Mouse (Mus musculus): ENCODE data around the gene Dcaf6. TPM values are rescaled to one million over a fixed set of nuclear protein-coding genes. Genes with fewer than 3 reads are reported as not detected.
A peak's percentile ranks its signal among the peaks of the same experiment; 100 is the strongest.

Dcaf6 gene
- total and polyA plus RNA-seq, 3 experiments: 8.2 to 17.1 TPM; not detected in 1

DNA sequence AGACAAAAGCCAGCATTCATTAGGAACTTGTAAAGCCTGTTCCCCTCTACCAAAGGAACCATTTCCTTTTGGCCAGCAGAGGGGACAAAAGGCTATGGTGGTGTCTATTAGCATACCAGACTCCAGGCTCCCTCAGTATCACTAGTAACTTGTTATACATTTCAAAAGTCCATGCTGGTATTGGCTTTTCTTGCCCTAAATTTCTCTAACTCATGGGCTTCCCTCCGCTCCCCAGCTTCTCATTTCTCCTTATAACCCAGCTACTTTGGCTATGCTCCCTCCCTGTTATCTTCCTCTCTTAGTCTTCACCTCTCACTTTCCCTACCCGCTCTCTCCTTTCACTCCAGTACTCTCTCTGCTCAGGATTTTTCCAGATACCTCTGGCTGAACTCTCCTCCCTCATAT lies 63.9 kb downstream of the Dcaf6 start:
- Histone ChIP-seq H3K27ac (ENCODE audit: control insufficient read depth, low read depth, low read length) (peak overlapping the region; percentile 99), H3K27me3 (ENCODE audit: control insufficient read depth in 1 of 2, insufficient read depth in 2 of 2, low read length in 2 of 2) (no peaks in the 10 kb centered on the region), H3K4me3 (ENCODE audit: control insufficient read depth in 1 of 2, insufficient read depth in 1 of 2, low read depth in 2 of 2, low read length in 2 of 2) (peak overlapping the region in 1 of 2 experiments; percentile 44; a peak in 2 of 4 replicates), H3K9me3 (replicated peaks; ENCODE audit: insufficient read depth, low read length) (no peaks in the 10 kb centered on the region), H3K36me3 (ENCODE audit: control insufficient read depth in 1 of 2, insufficient read depth in 2 of 2, low read length in 2 of 2) (peaks cover 0 to 37% of the 10 kb centered on the region in 2 experiments; a peak in 2 of 4 replicates), H3K79me2 (ENCODE audit: control insufficient read depth, insufficient read depth, low read length, poor library complexity) (no peaks in the 10 kb centered on the region), H3K9ac (ENCODE audit: control insufficient read depth, low read depth, low read length, poor library complexity, severe bottlenecking) (peak overlapping the region; percentile 61), H3K4me1 (ENCODE audit: control insufficient read depth in 1 of 2, insufficient read depth in 2 of 2, low read length in 2 of 2) (peaks cover 21 to 24% of the 10 kb centered on the region in 2 experiments)
- peak; percentile 76 for DNase-seq (ENCODE audit: low read depth, low spot score)
- TF ChIP-seq ELF1 (IDR thresholded peaks at IDR 0.05; ENCODE audit: low read depth, low read length) (no peak), TBP (IDR thresholded peaks at IDR 0.05; ENCODE audit: low read depth, low read length) (peak; percentile 28; the same call in 1 of the 2 replicates), TCF12 (IDR thresholded peaks at IDR 0.05; ENCODE audit: low read depth, low read length) (peak; percentile 57; the same call in 1 of the 2 replicates), EP300 (IDR thresholded peaks at IDR 0.05; ENCODE audit: low read depth in 1 of 2, low read length in 2 of 2) (peak in 1 of 2 experiments; percentile 50; a peak in 3 of 4 replicates), RCOR1 (IDR thresholded peaks at IDR 0.05; ENCODE audit: low read depth, low read length) (peak; percentile 38; the same call in 1 of the 2 replicates), ZC3H11A (IDR thresholded peaks at IDR 0.05; ENCODE audit: low read depth, low read length) (no peak), GATA1 (IDR thresholded peaks at IDR 0.05; ENCODE audit: low read depth, low read length) (peak; percentile 78), ETS1 (IDR thresholded peaks at IDR 0.05; ENCODE audit: low read depth, low read length) (peak; percentile 38; the same call in 1 of the 2 replicates)

DNA sequence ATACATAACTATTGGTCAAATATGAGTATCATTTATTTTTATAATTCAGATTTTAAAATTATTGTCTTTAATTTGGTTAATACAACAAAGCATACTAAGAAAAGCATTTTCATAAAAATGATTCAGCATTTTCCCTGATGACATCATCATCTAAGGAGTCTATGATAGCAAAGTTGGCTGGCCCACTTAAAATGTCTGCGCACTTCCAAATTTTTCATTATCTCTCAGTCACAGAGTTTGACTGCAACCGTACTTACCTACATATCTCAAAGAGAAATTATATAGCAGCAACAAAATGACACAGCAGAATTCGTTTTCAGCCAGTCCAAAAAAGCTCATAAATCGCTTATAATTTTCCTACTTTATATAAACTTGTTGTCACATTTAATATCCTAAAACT lies 64.3 kb downstream of the Dcaf6 start:
- TF ChIP-seq BHLHE40 (IDR thresholded peaks at IDR 0.05; ENCODE audit: borderline replicate concordance, low read depth, low read length) (peak; percentile 39; the same call in 1 of the 2 replicates), TBP (IDR thresholded peaks at IDR 0.05; ENCODE audit: low read depth, low read length) (peak; percentile 48; the same call in 1 of the 2 replicates), TAL1 (IDR thresholded peaks at IDR 0.05; ENCODE audit: low read length) (peak; percentile 88), ZMIZ1 (IDR thresholded peaks at IDR 0.05; ENCODE audit: low read depth, low read length) (0 out of 2 replicates have a peak, but pooled peaks have one; percentile 13), POLR2A (IDR thresholded peaks at IDR 0.05; ENCODE audit: control insufficient read depth in 1 of 2, insufficient read depth in 1 of 2, low read depth in 1 of 2, low read length in 2 of 2, poor library complexity in 1 of 2) (peak in 1 of 2 experiments; percentile 17; a peak in 1 of 4 replicates), EP300 (IDR thresholded peaks at IDR 0.05; ENCODE audit: low read depth in 1 of 2, low read length in 2 of 2) (peak; percentile 98), RAD21 (IDR thresholded peaks at IDR 0.05; ENCODE audit: low read depth, low read length) (no peak), MAZ (IDR thresholded peaks at IDR 0.05; ENCODE audit: low read depth, low read length) (0 out of 2 replicates have a peak, but pooled peaks have one; percentile 22), ELF1 (IDR thresholded peaks at IDR 0.05; ENCODE audit: low read depth, low read length) (no peak), MYB (IDR thresholded peaks at IDR 0.05; ENCODE audit: low read depth, low read length) (peak; percentile 80), RCOR1 (IDR thresholded peaks at IDR 0.05; ENCODE audit: low read depth, low read length) (peak; percentile 63; the same call in 1 of the 2 replicates), JUND (IDR thresholded peaks at IDR 0.05; ENCODE audit: low read depth, low read length) (peak; percentile 86; the same call in 1 of the 2 replicates), SIN3A (IDR thresholded peaks at IDR 0.05; ENCODE audit: low read length) (peak; percentile 89), NELFE (IDR thresholded peaks at IDR 0.05; ENCODE audit: low read depth, low read length) (no peak), TCF12 (IDR thresholded peaks at IDR 0.05; ENCODE audit: low read depth, low read length) (peak; percentile 96), MYC (IDR thresholded peaks at IDR 0.05; ENCODE audit: low read depth, low read length) (0 out of 2 replicates have a peak, but pooled peaks have one; percentile 63), ZNF384 (IDR thresholded peaks at IDR 0.05; ENCODE audit: low read depth, low read length) (no peak), HCFC1 (IDR thresholded peaks at IDR 0.05; ENCODE audit: low read depth, low read length) (peak; percentile 59), KAT2A (conservative IDR thresholded peaks at IDR 0.05; ENCODE audit: low read depth, low read length) (0 out of 2 replicates have a peak, but pooled peaks have one; percentile 31), ZC3H11A (IDR thresholded peaks at IDR 0.05; ENCODE audit: low read depth, low read length) (no peak; the same call in 1 of the 2 replicates), ETS1 (IDR thresholded peaks at IDR 0.05; ENCODE audit: low read depth, low read length) (peak; percentile 100), NRF1 (IDR thresholded peaks at IDR 0.05; ENCODE audit: insufficient read depth, low read depth, low read length, poor library complexity, severe bottlenecking) (no peak), USF1 (IDR thresholded peaks at IDR 0.05; ENCODE audit: low read depth, low read length) (no peak), GABPA (IDR thresholded peaks at IDR 0.05; ENCODE audit: low read depth, low read length) (peak; percentile 97), GATA1 (IDR thresholded peaks at IDR 0.05; ENCODE audit: low read depth, low read length) (peak; percentile 95), USF2 (IDR thresholded peaks at IDR 0.05; ENCODE audit: borderline replicate concordance in 1 of 2, insufficient read depth in 1 of 2, low read depth in 1 of 2, low read length in 2 of 2) (no peak), MAFK (IDR thresholded peaks at IDR 0.05; ENCODE audit: borderline replicate concordance, low read depth, low read length) (peak; percentile 96)
- Histone ChIP-seq H3K9me3 (replicated peaks; ENCODE audit: insufficient read depth, low read length) (no peaks in the 10 kb centered on the region), H3K27ac (ENCODE audit: control insufficient read depth, low read depth, low read length) (peak overlapping the region; percentile 99), H3K79me2 (ENCODE audit: control insufficient read depth, insufficient read depth, low read length, poor library complexity) (no peaks in the 10 kb centered on the region), H3K27me3 (ENCODE audit: control insufficient read depth in 1 of 2, insufficient read depth in 2 of 2, low read length in 2 of 2) (no peaks in the 10 kb centered on the region), H3K4me3 (ENCODE audit: control insufficient read depth in 1 of 2, insufficient read depth in 1 of 2, low read depth in 2 of 2, low read length in 2 of 2) (peak overlapping the region in 1 of 2 experiments; percentile 34; a peak in 2 of 4 replicates), H3K4me1 (ENCODE audit: control insufficient read depth in 1 of 2, insufficient read depth in 2 of 2, low read length in 2 of 2) (peaks cover 22 to 24% of the 10 kb centered on the region in 2 experiments), H3K9ac (ENCODE audit: control insufficient read depth, low read depth, low read length, poor library complexity, severe bottlenecking) (peak overlapping the region; percentile 61; the same call in 1 of the 2 replicates), H3K36me3 (ENCODE audit: control insufficient read depth in 1 of 2, insufficient read depth in 2 of 2, low read length in 2 of 2) (peaks cover 0 to 39% of the 10 kb centered on the region in 2 experiments; a peak in 2 of 4 replicates)
- peak; percentile 92 for DNase-seq (ENCODE audit: low read depth, low spot score)
